Mouse (Mus musculus): Measurements from ENCODE around the gene Snupn.
A peak's percentile ranks its signal among the peaks of the same experiment; 100 is the strongest.
"Not testable (repeated sequence)": the region's sequence is repeated elsewhere in the genome, so short reads cannot be mapped to it uniquely, and the experiment has no call there.

The Snupn gene

GRCm38 (mm10) chr9:56950414-56951400, at the start of gene Snupn:
TSS of gene Snupn (plus strand) at chr9:56950878.
- DNase-seq: peak; percentile 94

DNA sequence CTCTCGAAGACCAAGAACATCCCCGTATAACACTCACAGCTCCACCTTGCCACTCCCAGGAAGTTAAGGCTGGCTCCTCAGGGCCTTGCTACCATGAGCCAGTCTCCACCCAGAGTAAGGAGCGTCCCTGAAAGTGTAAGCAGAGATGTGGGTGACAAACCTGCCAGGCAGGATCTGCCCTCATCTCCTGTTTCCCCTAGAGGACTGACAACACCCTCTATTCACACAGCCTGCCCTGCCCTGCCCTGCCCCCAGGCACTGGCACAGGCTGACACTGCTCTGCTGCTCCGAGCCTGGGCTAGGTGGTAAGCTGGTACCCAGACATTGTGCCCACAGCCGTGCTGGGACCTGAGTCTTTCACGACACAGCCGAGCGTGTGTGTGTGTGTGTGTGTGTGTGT, 49.5 kb upstream of the Snupn start:
- no peak for DNase-seq

- no peak for DNase-seq
These were observed 47.0 kb upstream of the Snupn start for GRCm38 (mm10) chr9:56903662-56904061.

GRCm38 (mm10) chr9:56907549-56907948, 43.1 kb upstream of the Snupn start:
- no peak for DNase-seq

GRCm38 (mm10) chr9:56909991-56910390, 40.7 kb upstream of the Snupn start:
- DNase-seq: not testable (repeated sequence)

DNA sequence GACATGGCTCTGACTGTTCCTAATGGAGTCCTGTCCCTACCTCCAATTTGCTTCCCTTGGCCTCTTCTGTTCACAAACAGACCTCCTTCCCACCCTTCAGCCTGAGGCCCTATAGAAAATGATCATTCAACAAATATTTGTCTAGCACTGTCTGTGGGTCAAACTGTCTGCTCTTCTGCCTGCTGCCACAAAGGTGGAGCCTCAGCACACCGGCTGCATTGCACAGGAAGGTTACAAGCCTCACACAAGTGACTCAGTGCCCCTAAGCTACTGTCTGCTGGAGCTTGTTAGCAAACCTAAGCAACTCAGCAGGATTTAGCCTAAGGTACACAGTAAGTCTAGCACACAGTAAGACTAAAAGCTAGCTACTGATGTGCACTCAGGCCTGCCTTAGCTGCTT, 39.7 kb upstream of the Snupn start:
- no peak for DNase-seq

DNA sequence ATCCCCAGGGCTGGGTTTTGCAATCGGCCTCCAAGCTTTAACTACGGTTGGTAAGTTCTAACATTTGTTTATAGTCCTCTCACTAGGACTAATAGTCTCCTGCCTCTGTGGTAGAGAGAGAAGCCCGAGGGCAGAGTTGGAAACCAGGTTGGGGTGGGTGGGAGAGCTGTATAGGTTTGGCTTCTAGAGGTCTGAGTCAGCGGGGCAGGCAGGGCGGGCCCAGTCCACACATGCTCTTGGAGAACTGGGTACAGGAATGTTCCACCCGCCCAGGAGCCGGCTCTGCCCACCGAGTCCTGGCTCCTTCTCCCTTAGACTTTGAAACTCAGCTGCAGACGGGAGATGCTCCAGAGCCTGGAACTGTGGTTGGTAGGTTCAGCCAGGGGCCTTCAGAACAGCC, 36.7 kb upstream of the Snupn start:
- DNase-seq: no peak

DNA sequence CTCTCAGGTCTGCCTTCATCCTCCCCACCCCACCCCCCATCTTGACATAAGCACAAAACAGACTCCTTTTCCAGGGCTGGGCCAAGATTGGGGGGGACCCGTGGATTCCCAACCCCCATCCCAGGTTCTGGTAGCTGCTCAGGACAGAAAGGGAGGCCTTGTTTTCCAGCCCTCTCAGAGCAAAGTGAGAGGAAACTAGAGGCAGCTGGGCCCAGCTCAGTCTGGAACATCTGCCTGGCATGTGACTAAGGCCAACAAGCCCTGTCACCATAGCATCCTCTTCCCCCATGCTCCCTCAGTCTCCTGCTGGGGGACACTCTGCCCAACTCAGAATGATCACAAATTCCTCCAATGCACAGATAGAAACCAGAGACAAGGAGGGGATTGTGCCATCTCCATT, 35.6 kb upstream of the Snupn start:
- no peak for DNase-seq

- no peak for DNase-seq
These were observed 34.8 kb upstream of the Snupn start for GRCm38 (mm10) chr9:56915695-56916410.

GRCm38 (mm10) chr9:56917131-56917530, 33.5 kb upstream of the Snupn start:
- DNase-seq: no peak

DNA sequence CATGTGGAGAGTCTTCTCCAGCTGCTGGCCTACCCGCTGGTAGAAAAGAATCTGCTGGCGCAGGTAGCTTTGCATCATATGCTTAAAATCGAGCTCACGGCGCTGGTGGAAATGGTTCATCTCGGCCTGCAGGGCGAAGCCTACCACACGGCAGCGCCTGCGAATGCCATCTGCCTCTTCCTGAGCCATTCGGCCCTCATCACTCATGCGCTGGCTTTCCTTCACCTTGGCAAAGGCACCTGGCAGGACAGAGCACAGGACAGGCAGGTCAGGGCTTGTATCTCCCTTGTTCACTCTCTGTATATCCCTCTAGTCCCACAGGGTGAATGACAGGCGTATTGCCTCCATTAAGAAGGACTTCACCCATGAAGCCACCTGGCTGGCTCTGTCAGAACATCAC, 32.2 kb upstream of the Snupn start:
- no peak for DNase-seq

DNA sequence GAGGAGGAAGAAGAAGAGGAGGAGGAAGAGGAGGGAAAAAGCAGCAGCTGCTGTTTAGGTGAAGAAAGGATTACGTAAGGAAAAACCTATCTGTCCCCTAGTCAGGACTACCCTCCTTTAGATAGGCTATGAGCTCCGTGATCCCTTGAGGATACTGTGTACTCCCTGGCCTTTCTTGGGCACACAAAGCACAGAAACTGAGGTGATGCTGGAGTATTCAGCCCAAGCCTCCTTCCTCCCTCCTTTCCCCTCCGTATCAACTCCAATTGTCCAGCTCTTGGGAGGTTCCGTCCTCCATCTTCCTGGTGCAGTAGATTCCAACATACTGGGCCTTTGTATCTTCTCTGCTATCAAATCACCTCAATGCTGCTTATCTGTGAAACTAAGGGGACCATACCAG, 27.9 kb upstream of the Snupn start:
- no peak for DNase-seq

DNA sequence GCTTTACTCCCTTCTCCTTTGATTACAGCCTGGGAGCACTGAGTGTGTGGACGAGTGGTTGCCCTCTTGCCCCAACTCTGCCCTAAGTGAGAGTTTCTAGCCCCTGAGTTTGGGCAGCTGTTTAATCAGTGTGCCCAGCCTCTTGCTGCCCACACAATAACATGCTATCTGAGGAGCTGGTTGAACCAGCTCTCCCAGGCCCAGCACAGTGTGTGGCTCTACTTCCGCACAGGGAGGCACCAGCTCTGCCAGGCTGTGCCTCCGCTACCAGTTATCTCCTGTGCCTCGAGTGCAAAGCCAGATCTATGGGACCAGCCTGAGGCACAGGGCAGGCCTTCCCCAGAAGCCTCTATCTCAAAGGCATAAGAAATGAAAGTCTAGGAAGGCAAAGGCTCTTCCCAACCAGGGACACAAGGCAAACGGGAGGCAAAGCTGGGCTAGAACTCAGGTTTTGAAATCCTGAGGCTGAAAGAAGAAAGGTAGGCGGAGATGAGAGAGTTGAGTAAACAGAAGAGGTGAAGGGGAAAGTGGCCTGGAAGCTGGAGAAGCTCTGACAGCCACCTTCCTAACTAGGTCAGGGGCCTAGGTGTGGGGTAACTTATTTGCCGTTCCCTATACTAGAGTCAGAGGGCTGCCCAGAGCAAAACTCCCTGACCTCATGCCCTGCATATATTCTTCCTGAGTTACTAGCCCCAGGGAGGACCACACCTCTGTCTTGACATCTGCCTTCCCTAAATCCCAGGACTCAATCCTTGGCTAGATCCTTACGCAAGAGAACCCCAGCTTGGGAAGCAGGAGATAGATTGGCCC, 26.6 kb upstream of the Snupn start:
- no peak for DNase-seq

DNA sequence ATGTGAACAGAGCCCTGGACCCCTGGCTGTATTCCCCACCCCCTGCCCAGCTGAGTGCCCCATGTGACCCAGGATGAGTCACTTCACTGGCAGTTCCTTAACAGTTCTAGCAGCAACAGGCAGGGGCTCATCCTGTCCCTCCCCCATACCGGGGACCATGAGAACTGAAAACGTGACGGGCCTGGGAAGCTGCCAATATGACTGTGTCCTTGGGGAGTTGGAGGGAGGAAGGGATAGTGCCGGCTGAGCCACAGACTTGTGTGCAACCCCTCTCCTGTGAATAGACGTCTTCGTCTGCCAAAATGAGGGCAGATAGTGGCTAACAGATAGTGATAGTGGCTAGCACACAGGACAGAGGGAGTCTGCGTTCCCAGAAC, 26.0 kb upstream of the Snupn start:
- DNase-seq: peak; percentile 54

DNA sequence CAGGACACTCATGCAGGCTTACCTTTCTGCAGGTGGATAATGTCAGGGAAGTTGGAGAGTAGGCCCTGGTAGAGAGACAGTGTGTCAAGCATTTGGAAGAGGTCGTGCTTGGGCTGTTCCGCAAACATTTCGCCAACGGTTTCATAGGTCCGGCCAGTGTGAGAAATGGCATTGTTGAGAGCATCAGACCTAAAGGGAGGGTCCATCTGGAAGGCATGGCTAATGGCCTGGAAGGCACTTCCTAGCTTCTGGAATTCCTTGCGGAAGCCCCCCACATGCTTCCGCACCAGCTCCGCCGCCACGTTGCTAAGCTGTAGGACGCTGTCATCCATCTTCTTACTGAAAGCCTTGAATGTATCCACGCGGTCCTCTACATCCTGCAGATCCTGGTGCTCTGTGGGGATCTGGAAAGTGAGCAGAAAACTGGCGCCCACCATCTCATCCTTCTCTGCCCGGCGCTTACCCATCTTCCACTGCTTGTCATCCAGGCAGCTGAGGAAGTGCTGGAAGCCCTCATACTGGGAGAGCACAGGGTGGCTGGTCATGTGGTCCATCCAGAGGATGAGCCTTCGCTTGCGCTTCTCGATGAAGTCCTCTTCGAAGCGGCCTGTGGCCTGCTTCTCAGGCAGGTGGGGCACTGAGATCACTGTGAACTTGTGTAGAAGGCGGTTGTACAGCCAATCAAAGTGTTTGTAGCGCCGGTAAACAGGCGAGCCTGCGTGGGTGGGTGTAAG, 25.2 kb upstream of the Snupn start:
- DNase-seq: no peak

GRCm38 (mm10) chr9:56926025-56926360, 24.7 kb upstream of the Snupn start:
- no peak for DNase-seq

DNA sequence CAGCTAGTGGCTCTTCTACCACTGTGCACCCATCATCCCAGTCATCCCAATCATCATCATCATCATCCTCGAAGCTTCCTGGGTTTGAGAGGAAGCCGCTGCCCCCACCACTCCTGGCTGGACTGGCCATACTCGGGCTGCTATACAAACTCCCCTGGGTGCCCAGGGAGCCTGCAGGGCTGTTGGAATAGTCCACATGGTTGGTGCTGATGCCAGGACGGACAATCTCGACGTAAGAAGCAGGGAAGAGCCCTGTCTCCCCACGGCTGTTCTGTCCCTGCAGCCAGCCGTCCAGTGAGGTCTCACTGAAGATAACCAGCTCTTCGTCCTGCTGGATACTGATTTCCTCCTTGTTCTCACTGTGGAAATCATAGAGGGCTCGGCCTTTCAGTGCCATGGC, 24.3 kb upstream of the Snupn start:
- no peak for DNase-seq

DNA sequence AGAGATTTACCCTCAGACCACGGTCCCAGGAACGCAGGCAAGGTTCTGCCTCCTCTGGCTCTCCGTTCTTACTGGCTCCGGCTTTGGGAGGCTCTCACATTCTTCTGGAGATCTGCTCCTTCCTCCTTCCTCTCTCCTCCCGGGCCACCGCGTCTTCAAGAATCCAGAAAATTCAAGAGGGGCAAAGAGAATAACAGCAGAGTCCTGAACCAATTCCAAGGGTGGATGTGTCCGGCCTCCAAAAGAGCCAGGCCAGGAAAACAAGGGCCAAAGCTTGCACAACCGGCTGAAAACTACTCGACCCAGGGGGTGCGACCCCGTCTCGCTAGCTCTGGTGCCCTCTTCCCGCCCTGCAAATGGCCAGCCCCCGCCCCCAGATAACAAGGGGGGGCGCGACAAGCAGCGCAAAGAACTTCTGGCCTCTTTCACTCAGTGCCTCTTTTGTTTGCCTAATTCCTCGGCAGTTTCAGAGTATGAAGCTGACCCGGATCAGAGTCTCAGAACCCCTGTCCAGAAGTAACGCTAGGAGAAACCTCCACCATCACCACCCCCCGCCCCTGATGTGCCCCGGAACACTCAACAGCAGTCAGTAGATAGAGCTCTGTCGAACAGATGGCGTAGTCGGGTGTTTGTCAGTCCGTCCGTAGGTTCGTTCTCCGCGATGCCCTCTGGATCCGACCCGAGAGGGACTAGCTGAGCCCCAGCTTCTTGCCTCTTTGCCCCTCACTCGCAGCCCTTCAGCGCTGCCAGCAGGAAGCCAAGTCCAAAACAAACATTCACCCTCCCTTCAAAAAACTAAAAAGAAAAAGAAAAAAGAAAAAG, 23.3 kb upstream of the Snupn start:
- DNase-seq: no peak

- DNase-seq: peak; percentile 88
These were observed 22.5 kb upstream of the Snupn start, which contains the start of gene Snx33 for GRCm38 (mm10) chr9:56928041-56928811. TSS of gene Snx33 (minus strand) at chr9:56928371.

- no peak for DNase-seq
These were observed 21.2 kb upstream of the Snupn start for GRCm38 (mm10) chr9:56929496-56929895.

- no peak for DNase-seq
These were observed 20.1 kb upstream of the Snupn start for GRCm38 (mm10) chr9:56930556-56930955.
